Mouse (Mus musculus) liver, postnatal 0 days (tissue): ENCODE data around the gene Thada. TPM values are rescaled to one million over a fixed set of nuclear protein-coding genes. Genes with fewer than 3 reads are reported as not detected.

Experiments used
- ATAC-seq: fragments of 200-750 bp; cut with Nextera tagmentation; 2 replicates; pipeline ENCODE4 v1.8.0; 2017; ENCODE audit warnings: mild to moderate bottlenecking, moderate library complexity
- DNase-seq: peaks from one replicate; pipeline ENCODE4 v3.0.0-alpha.2; 2016
- H3K27ac ChIP-seq: fragments of 300-500 bp; sonication (generic); 2 replicates; pipeline ENCODE4 v1.5.1; 2014; ENCODE audit warnings: antibody characterized with exemption, moderate library complexity, mild to moderate bottlenecking, low read depth
- H3K27me3 ChIP-seq: fragments of 300-500 bp; sonication (generic); 2 replicates; pipeline ENCODE4 v1.6.1; 2014; ENCODE audit warnings: low read length, control low read depth, mixed read lengths; ENCODE audit not compliant: insufficient read depth
- H3K36me3 ChIP-seq: fragments of 300-500 bp; sonication (generic); replicated peaks from 2 replicates; pipeline ENCODE4 v1.6.1; 2014; ENCODE audit warnings: mild to moderate bottlenecking, control low read depth, low read length, moderate library complexity, mixed read lengths; ENCODE audit not compliant: insufficient read depth
- H3K4me1 ChIP-seq: fragments of 300-500 bp; sonication (generic); 2 replicates; pipeline ENCODE4 v1.6.1; 2014; ENCODE audit warnings: antibody characterized with exemption, mild to moderate bottlenecking, control low read depth; ENCODE audit not compliant: insufficient read depth
- H3K4me2 ChIP-seq: fragments of 300-500 bp; sonication (generic); 2 replicates; pipeline ENCODE4 v1.6.1; 2014; ENCODE audit warnings: low read depth, mild to moderate bottlenecking, low read length, moderate library complexity, mixed read lengths
- H3K4me3 ChIP-seq: fragments of 300-500 bp; sonication (generic); 2 replicates; pipeline ENCODE4 v1.5.1; 2014; ENCODE audit warnings: low read depth, low read length
- H3K9ac ChIP-seq: fragments of 300-500 bp; sonication (generic); replicated peaks from 2 replicates; pipeline ENCODE4 v1.6.1; 2014; ENCODE audit warnings: mild to moderate bottlenecking, moderate library complexity
- H3K9me3 ChIP-seq: fragments of 300-500 bp; sonication (generic); 2 replicates; pipeline ENCODE4 v1.6.1; 2016; ENCODE audit warnings: mild to moderate bottlenecking, control low read depth, low read length, mixed read lengths
- CTCF ChIP-seq: sonication (generic); IDR thresholded peaks from 2 replicates; pipeline ENCODE4 v1.5.1; 2016; ENCODE audit warnings: antibody characterized with exemption, low read depth
- EP300 ChIP-seq: IDR thresholded peaks from 2 replicates; pipeline ENCODE4 v1.6.1; 2016; ENCODE audit warnings: antibody characterized with exemption, low read depth, mild to moderate bottlenecking
- WGBS: fragments of 180-500 bp; shearing (Covaris S2); extraction: QIAGEN DNeasy Blood & Tissue Kit; methylation state at CpG from one replicate; pipeline ENCODE4 v1.1.7; 2014; ENCODE audit not compliant: insufficient replicate concordance; 5-methylcytosine and 5-hydroxymethylcytosine counted together
- polyA plus RNA-seq: library from polyadenylated mRNA; unstranded; fragments of >200 nt; fragmentation: Nextera tagmentation; extraction: Ambion mirVana; gene quantifications from 2 replicates; pipeline ENCODE4 v1.2.1, GENCODE M21; 2015

Gene Thada
- polyA plus RNA-seq, 1 experiment from 2014 or later: 1.2 TPM

DNA sequence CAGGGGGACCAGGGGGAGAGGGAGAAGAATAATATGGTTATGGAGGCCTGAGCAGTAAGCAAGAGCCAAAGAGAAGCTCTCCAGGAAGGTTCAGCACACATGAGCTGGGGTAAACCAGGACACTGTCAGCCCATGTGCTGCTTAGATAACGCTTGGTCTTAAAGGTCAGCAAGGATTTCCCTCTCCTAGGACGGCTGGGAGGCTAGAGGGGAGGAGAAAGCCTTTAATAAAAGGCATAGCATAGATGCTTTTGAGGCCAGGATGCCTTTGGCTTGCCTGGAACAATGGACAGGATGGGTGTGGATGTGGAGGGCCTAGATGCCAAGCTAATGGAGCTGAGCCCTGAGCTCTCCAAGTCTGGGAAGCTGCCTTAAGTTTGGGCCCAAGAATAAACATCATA, 102.6 kb downstream of the Thada start:
- H3K9ac ChIP-seq: no peak overlapping the region
- ATAC-seq: no peak
- no peaks in the 10 kb centered on the region for H3K27me3 ChIP-seq
- TF ChIP-seq CTCF: no peak
- TF ChIP-seq EP300: no peak
- no peak overlapping the region for H3K4me3 ChIP-seq
- no peak for DNase-seq
- peaks cover 7% of the 10 kb centered on the region; the same call in 1 of the 2 replicates for H3K36me3 ChIP-seq
- no peak overlapping the region for H3K4me2 ChIP-seq
- WGBS: 50% methylated on average over 2 of the region's 2 CpGs
- H3K27ac ChIP-seq: no peak overlapping the region
- peaks cover 10% of the 10 kb centered on the region for H3K4me1 ChIP-seq
- no peaks in the 10 kb centered on the region for H3K9me3 ChIP-seq

DNA sequence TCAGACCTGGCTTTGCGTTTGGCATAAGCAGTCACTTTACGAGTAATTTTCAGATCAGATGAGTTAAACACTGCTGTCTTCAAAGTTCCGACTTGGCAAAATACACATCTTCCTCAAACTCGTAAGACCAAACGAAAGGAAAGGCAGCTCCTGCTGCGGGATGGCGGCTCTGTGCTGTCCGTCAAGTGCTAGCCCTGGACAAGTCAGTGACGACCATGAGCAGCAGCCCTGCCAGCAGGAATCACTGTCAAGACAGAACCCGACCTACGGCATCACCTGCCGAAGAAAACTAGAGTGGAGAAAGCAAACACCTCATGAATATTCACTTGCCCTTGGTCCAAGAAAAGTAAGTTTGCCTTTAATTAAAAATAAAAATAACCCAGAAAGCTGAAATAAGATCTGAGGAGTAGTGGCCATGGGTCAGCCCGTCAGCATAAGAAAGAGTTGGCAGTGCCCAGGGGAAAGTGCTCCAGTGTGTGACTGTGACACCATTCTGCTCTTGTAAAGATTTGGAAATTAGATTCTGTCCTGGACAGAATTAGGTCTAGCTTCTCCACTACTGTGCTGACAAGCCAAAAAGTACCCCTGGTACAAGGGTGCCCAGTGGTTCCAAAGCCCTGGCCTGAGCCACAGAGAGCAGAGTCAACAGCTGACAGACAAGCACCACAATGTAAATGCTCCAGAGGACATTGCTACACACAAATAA, 103.3 kb downstream of the Thada start:
- H3K4me3 ChIP-seq: no peak overlapping the region
- H3K27me3 ChIP-seq: no peaks in the 10 kb centered on the region
- no peak overlapping the region for H3K9ac ChIP-seq
- H3K27ac ChIP-seq: no peak overlapping the region
- no peak overlapping the region for H3K4me2 ChIP-seq
- no peak for TF ChIP-seq CTCF
- no peak for TF ChIP-seq EP300
- no peak for DNase-seq
- no peak for ATAC-seq
- 86% methylated on average over 13 of the region's 13 CpGs for WGBS
- peaks cover 10% of the 10 kb centered on the region for H3K4me1 ChIP-seq
- peaks cover 7% of the 10 kb centered on the region; the same call in 1 of the 2 replicates for H3K36me3 ChIP-seq
- no peaks in the 10 kb centered on the region for H3K9me3 ChIP-seq

DNA sequence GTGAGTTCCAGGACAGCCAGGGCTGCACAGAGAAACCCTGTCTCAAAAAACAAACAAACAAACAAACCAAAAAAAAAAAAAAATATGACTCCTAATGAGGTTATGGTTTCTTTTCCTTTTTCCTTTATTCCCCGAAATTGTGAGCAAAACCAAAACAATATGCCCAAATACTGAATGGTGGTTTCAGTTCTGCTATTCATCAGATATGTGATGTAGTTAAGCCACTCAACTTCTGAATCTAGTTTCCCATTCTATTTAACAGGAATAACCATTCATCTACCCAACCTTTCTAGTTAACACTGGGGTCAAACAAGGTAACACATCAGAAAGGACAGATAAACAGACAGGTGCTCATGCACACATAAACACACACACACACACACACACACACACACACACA, 105.0 kb downstream of the Thada start:
- no peak for DNase-seq
- Histone ChIP-seq H3K27ac (no peak overlapping the region), H3K9ac (no peak overlapping the region), H3K4me1 (peaks cover 10% of the 10 kb centered on the region), H3K9me3 (no peaks in the 10 kb centered on the region), H3K4me2 (no peak overlapping the region), H3K4me3 (no peak overlapping the region), H3K27me3 (no peaks in the 10 kb centered on the region), H3K36me3 (peaks cover 7% of the 10 kb centered on the region; the same call in 1 of the 2 replicates)
- no peak for TF ChIP-seq EP300
- no peak for TF ChIP-seq CTCF
- ATAC-seq: no peak
- 84% methylated on average over 1 of the region's 1 CpGs for WGBS

DNA sequence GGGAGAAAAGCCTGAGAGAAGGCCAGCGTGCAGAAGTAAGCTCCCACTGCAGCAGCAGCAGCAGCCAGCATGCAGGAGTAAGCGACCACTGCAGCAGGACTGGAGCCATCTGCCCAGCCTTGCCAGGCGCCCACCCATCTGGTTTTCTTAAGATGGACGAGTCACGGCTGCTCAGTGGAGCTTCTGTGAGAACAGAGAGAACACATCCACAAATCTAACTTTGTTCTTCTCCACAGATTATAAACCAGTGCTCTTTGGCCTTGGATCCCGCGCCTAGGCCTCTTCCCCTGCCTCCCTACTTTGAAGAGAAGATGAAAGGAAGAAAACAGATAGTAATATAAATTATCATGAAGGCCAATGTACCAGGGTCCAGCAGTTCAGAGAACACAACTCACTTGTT, 106.2 kb downstream of the Thada start:
- H3K9me3 ChIP-seq: no peaks in the 10 kb centered on the region
- H3K27ac ChIP-seq: no peak overlapping the region
- H3K36me3 ChIP-seq: peaks cover 7% of the 10 kb centered on the region; the same call in 1 of the 2 replicates
- no peak overlapping the region for H3K9ac ChIP-seq
- H3K4me1 ChIP-seq: peaks cover 3% of the 10 kb centered on the region; the same call in 1 of the 2 replicates
- 83% methylated on average over 7 of the region's 7 CpGs for WGBS
- ATAC-seq (no peak), DNase-seq (no peak)
- H3K4me3 ChIP-seq: no peak overlapping the region
- no peak overlapping the region for H3K4me2 ChIP-seq
- no peaks in the 10 kb centered on the region for H3K27me3 ChIP-seq
- TF ChIP-seq CTCF (no peak), EP300 (no peak)

DNA sequence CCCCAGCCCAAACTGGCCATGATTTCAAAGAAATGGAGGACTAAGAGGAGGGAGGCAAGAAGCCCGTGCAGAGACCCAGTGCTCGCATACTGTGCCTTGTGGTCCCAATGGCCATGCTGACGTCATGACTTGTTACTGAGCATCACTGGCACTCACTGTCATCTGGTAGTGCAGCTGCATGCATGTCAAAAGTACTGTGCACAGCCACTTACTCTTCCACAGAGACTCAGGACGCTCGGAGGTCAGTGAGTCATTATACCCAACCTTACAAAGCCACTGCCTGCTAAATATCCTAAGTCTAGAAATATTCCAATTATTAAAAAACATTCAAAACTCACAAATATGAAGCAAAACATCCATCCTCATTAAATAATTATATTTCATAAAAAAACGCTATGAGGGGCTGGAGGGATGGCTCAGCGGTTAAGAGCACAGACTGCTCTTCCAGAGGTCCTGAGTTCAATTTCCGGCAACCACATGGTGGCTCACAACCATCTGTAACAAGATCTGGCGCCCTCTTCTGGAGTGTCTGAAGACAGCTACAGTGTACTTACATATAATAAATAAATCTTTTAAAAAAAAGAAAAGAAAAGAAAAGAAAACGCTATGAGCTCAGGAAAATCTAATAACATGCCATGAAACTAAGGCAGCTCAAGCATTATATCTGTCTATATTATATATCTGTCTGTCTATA, 106.9 kb downstream of the Thada start:
- Histone ChIP-seq H3K4me3 (no peak overlapping the region), H3K27ac (no peak overlapping the region), H3K9me3 (no peaks in the 10 kb centered on the region), H3K9ac (no peak overlapping the region), H3K4me2 (no peak overlapping the region), H3K36me3 (peaks cover 5% of the 10 kb centered on the region; the same call in 1 of the 2 replicates), H3K27me3 (no peaks in the 10 kb centered on the region), H3K4me1 (no peaks in the 10 kb centered on the region)
- TF ChIP-seq CTCF (peak; percentile 11; the same call in 1 of the 2 replicates), EP300 (no peak)
- DNase-seq (no peak), ATAC-seq (no peak)
- WGBS: 84% methylated on average over 10 of the region's 10 CpGs

DNA sequence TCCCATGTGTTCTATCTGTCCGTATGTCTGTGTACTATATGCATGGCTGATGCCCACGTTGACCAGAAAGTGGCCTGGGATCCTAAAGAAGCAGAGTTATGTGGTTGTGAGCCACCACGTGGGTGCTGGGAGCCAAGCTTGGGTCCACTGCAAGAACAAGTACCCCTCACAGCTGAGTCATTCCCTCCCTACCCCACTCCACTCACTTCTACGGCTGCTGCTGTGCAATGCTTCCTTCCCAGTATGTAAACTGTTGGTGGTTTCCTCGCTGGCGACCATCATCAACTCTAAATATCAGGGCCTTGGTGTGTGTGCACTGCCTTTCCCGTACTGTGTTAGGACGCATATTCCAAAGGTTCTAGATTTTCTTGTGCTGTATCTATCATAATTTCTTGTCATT, 108.2 kb downstream of the Thada start:
- Histone ChIP-seq H3K9ac (no peak overlapping the region), H3K27me3 (no peaks in the 10 kb centered on the region), H3K4me1 (no peaks in the 10 kb centered on the region), H3K4me2 (no peak overlapping the region), H3K27ac (no peak overlapping the region), H3K4me3 (no peak overlapping the region), H3K36me3 (peaks cover 4% of the 10 kb centered on the region), H3K9me3 (no peaks in the 10 kb centered on the region)
- TF ChIP-seq CTCF (no peak), EP300 (no peak)
- no peak for ATAC-seq
- 71% methylated on average over 8 of the region's 8 CpGs for WGBS
- DNase-seq: no peak
